Comparison of ENCODE assay signal across 7 mouse cellular contexts in genomic region chr10:67548877-67549731, GRCm38 (mm10). TPM values are rescaled to one million over a fixed set of nuclear protein-coding genes. Genes with fewer than 3 reads are reported as not detected.
DNase-seq lines count a peak whose midpoint lies in the region; ATAC-seq lines count a peak whose summit lies in the region.

Ado (minus strand) TSS chr10:67548955.

- peak within 1 kb of the TSS; percentile 95 for H3K4me2 ChIP-seq in intestine, embryonic 16.5 days (ENCODE audit: low read depth, low read length)
- H3K4me2 ChIP-seq in midbrain, embryonic 11.5 days = peak within 1 kb of the TSS; percentile 94

- intact Hi-C loops in left cerebral cortex, postnatal 36 days (cut with DNase I) = loop anchor here (5.0 kb wide), 1 partner anchor 98 kb away; no protein-coding TSS in a partner anchor

- WGBS in intestine, embryonic 16.5 days = under 1% methylated on average over 76 of the region's 79 CpGs
- WGBS in midbrain, embryonic 11.5 days = 0% methylated on average over 76 of the region's 79 CpGs

- no peaks in the 10 kb centered on the region for H3K9me3 ChIP-seq in intestine, embryonic 16.5 days (ENCODE audit: control insufficient read depth, low read length)
- no peaks in the 10 kb centered on the region for H3K9me3 ChIP-seq in midbrain, embryonic 11.5 days (ENCODE audit: control insufficient read depth, low read length)

- H3K9ac ChIP-seq in intestine, embryonic 16.5 days (ENCODE audit: low read depth, low read length) = peak within 1 kb of the TSS; percentile 91
- H3K9ac ChIP-seq in midbrain, embryonic 11.5 days (ENCODE audit: low read length) = peak within 1 kb of the TSS; percentile 90

- peak within 1 kb of the TSS; percentile 95 for H3K4me3 ChIP-seq in intestine, embryonic 16.5 days (ENCODE audit: low read length)
- peak within 1 kb of the TSS; percentile 83 for H3K4me3 ChIP-seq in midbrain, embryonic 11.5 days (ENCODE audit: low read depth, low read length)

- peak; percentile 96 for ATAC-seq in intestine, embryonic 16.5 days
- ATAC-seq in midbrain, embryonic 11.5 days (ENCODE audit: low FRiP score) = peak; percentile 97

- H3K27me3 ChIP-seq in intestine, embryonic 16.5 days (replicated peaks; ENCODE audit: control insufficient read depth, insufficient read depth, low read length) = no peaks in the 10 kb centered on the region
- H3K27me3 ChIP-seq in midbrain, embryonic 11.5 days (ENCODE audit: control insufficient read depth, insufficient read depth, low read length) = no peaks in the 10 kb centered on the region

- H3K27ac ChIP-seq in intestine, embryonic 16.5 days (ENCODE audit: low read length) = peak within 1 kb of the TSS; percentile 93
- H3K27ac ChIP-seq in midbrain, embryonic 11.5 days (ENCODE audit: low read depth, low read length) = peak within 1 kb of the TSS; percentile 87

- H3K36me3 ChIP-seq in intestine, embryonic 16.5 days (ENCODE audit: control insufficient read depth, insufficient read depth, low read length) = no peaks in the 10 kb centered on the region
- H3K36me3 ChIP-seq in midbrain, embryonic 11.5 days (ENCODE audit: control insufficient read depth, insufficient read depth, low read length) = no peaks in the 10 kb centered on the region

- DNase-seq in adrenal gland, adult 2 months = peak; percentile 94
- peak; percentile 79 for DNase-seq in embryo, embryonic 11.5 days (ENCODE audit: low read depth, low spot score)
- peak; percentile 84 to 90 for DNase-seq in gastrocnemius, postnatal 4 days (ENCODE audit: low spot score in 2 of 2)
- peak; percentile 95 to 96 for DNase-seq in left cerebral cortex, postnatal 36 days (ENCODE audit: low spot score in 2 of 2)
- peak; percentile 98 for DNase-seq in midbrain, embryonic 11.5 days (ENCODE audit: low spot score, missing footprints)
- DNase-seq in skeletal muscle tissue, adult 2 months (ENCODE audit: low read depth, low spot score) = peak; percentile 78

- H3K4me1 ChIP-seq in intestine, embryonic 16.5 days (ENCODE audit: control insufficient read depth, insufficient read depth, low read length) = peaks cover 26% of the 10 kb centered on the region
- H3K4me1 ChIP-seq in midbrain, embryonic 11.5 days (ENCODE audit: control insufficient read depth, insufficient read depth, low read length) = peaks cover 19% of the 10 kb centered on the region

RNA-seq across cellular contexts. Expression of gene Ado, which starts in this region (rescaled TPM):
- total RNA-seq in adrenal gland, adult 2 months (2021) = 10 to 100 TPM; 24.1 to 28.0 TPM
- 32.1 and 34.0 TPM in 2 replicates for polyA plus RNA-seq in adrenal gland, adult 2 months (2012; rRNA removed)
- total RNA-seq in gastrocnemius, postnatal 4 days (2021) = 10 to 100 TPM; 20.9 to 21.3 TPM
- polyA plus RNA-seq in intestine, embryonic 16.5 days (2015; fragmentation: Nextera tagmentation; extraction: Ambion mirVana) = 43.2 and 43.5 TPM in 2 replicates
- 10 to 100 TPM; 36.7 to 39.9 TPM for total RNA-seq in left cerebral cortex, postnatal 36 days (2021)
- polyA plus RNA-seq in midbrain, embryonic 11.5 days (2014; fragmentation: Nextera tagmentation; extraction: Ambion mirVana) = 85.2 and 89.7 TPM in 2 replicates

Comparison
In these comparisons a context has a peak if more than half of its experiments do, and no peak if none do; other contexts are left out.
1. Peak in every context shown above with its lines: DNase-seq, ATAC-seq, H3K4me3 ChIP-seq and H3K27ac ChIP-seq.